In the genomic region with DNA sequence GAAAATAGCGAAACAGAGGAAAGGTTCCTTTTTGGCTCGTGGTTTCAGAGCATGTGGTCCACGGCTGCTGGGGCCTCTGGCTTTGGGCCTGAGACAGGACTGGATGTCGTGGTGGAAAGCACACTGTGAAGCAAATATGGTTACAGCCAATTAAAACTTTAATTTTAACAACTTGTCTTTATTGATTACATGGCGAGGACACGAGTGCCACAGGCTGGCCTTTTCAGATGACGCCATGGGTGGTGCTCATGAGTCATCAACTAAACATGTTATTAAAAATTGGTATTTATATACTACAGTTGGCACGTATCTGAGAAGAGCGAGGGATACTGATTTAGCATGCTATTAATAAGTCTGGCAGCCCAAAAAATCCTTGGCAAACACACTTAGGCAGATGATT, we compare ENCODE assay signal across 19 mouse cellular contexts. TPM values are rescaled to one million over a fixed set of nuclear protein-coding genes. Genes with fewer than 3 reads are reported as not detected.
A peak's percentile ranks its signal among the peaks of the same experiment; 100 is the strongest.
DNase-seq lines count a peak whose midpoint lies in the region; ATAC-seq and TF ChIP-seq lines count a peak whose summit lies in the region.
"Had no signal": no experiment of that assay in that cellular context is flagged by ENCODE, and none has a peak within 500 bp of the region (broad histone marks: within the 10 kb centered on the region; RNA-seq: fewer than 3 reads in every experiment).

No protein-coding gene starts in this region.

- no peaks in the 10 kb centered on the region for H3K9me3 ChIP-seq in midbrain, embryonic 11.5 days (ENCODE audit: control insufficient read depth, low read length)
- no peaks in the 10 kb centered on the region for H3K9me3 ChIP-seq in midbrain, embryonic 14.5 days (ENCODE audit: control insufficient read depth, low read length)
- no peaks in the 10 kb centered on the region for H3K9me3 ChIP-seq in intestine, embryonic 15.5 days
- H3K9me3 ChIP-seq: limb, embryonic 12.5 days; liver, embryonic 13.5 days; midbrain, embryonic 15.5 days; stomach, embryonic 15.5 days had no signal

- DNase-seq in heart, adult 11 months, result peak; percentile 87
- DNase-seq in heart, adult 2 months, result no peak
- DNase-seq in midbrain, embryonic 11.5 days (ENCODE audit: low spot score, missing footprints), result peak; percentile 68
- DNase-seq in midbrain, embryonic 14.5 days, result no peak
- peak; percentile 66 for DNase-seq in cerebellum, adult 8-10 months
- no peak for DNase-seq in natural killer cell, adult 2 months (ENCODE audit: low spot score in 2 of 2)
- DNase-seq: adrenal gland, postnatal 36 days; kidney, adult 2 months; kidney, postnatal 14 days; liver, embryonic 13.5 days; right cerebral cortex, postnatal 14 days had no signal

- no peaks in the 10 kb centered on the region for H3K27me3 ChIP-seq in heart, adult 2 months (ENCODE audit: control insufficient read depth, insufficient read depth, low read length)
- peaks cover under 1% of the 10 kb centered on the region for H3K27me3 ChIP-seq in midbrain, embryonic 11.5 days (ENCODE audit: control insufficient read depth, insufficient read depth, low read length)
- H3K27me3 ChIP-seq in midbrain, embryonic 14.5 days (ENCODE audit: control insufficient read depth, insufficient read depth, low read length), result peaks cover 12% of the 10 kb centered on the region
- H3K27me3 ChIP-seq in intestine, embryonic 15.5 days (replicated peaks), result 0 out of 2 replicates have a peak, but pooled peaks cover 3% of the 10 kb centered on the region

- no peaks in the 10 kb centered on the region for H3K79me2 ChIP-seq in heart, adult 2 months (replicated peaks; ENCODE audit: control insufficient read depth, insufficient read depth, low read length)

- no peak overlapping the region for H3K27ac ChIP-seq in heart, adult 2 months
- no peak overlapping the region for H3K27ac ChIP-seq in midbrain, embryonic 11.5 days (ENCODE audit: low read depth, low read length)
- H3K27ac ChIP-seq in midbrain, embryonic 14.5 days (replicated peaks; ENCODE audit: low read depth, low read length), result no peak overlapping the region
- H3K27ac ChIP-seq in intestine, embryonic 15.5 days, result no peak overlapping the region
- H3K27ac ChIP-seq: limb, embryonic 12.5 days; liver, embryonic 13.5 days; midbrain, embryonic 15.5 days; stomach, embryonic 15.5 days had no signal

- TF ChIP-seq POLR2A in heart, adult 2 months (IDR thresholded peaks at IDR 0.05; ENCODE audit: insufficient read depth, low read depth, low read length), result no peak

- WGBS in heart, adult 2 months, result 55% methylated on average over 9 of the region's 9 CpGs
- 89% methylated on average over 9 of the region's 9 CpGs for WGBS in midbrain, embryonic 11.5 days
- WGBS in midbrain, embryonic 14.5 days, result 88% methylated on average over 9 of the region's 9 CpGs
- 75% methylated on average over 9 of the region's 9 CpGs for WGBS in intestine, embryonic 15.5 days

- no peak overlapping the region for H3K9ac ChIP-seq in heart, adult 2 months (ENCODE audit: low read depth, low read length)
- no peak overlapping the region for H3K9ac ChIP-seq in midbrain, embryonic 11.5 days (ENCODE audit: low read length)
- no peak overlapping the region for H3K9ac ChIP-seq in midbrain, embryonic 14.5 days (replicated peaks; ENCODE audit: low read length)
- no peak overlapping the region for H3K9ac ChIP-seq in intestine, embryonic 15.5 days
- H3K9ac ChIP-seq: heart, embryonic 12.5 days; limb, embryonic 12.5 days; liver, embryonic 13.5 days; midbrain, embryonic 15.5 days; stomach, embryonic 15.5 days had no signal

- ATAC-seq in midbrain, embryonic 11.5 days (ENCODE audit: low FRiP score), result no peak
- no peak for ATAC-seq in midbrain, embryonic 14.5 days (ENCODE audit: low FRiP score, low TSS enrichment)
- no peak for ATAC-seq in intestine, embryonic 15.5 days
- ATAC-seq: midbrain, embryonic 15.5 days had no signal

- H3K4me3 ChIP-seq in heart, adult 2 months, result no peak overlapping the region
- H3K4me3 ChIP-seq in midbrain, embryonic 11.5 days (ENCODE audit: low read depth, low read length), result no peak overlapping the region
- H3K4me3 ChIP-seq in midbrain, embryonic 14.5 days (replicated peaks; ENCODE audit: low read depth, low read length), result no peak overlapping the region
- H3K4me3 ChIP-seq in intestine, embryonic 15.5 days (replicated peaks), result no peak overlapping the region
- H3K4me3 ChIP-seq: heart, embryonic 12.5 days; limb, embryonic 12.5 days; liver, embryonic 13.5 days; midbrain, embryonic 15.5 days; stomach, embryonic 15.5 days had no signal

- no peaks in the 10 kb centered on the region for H3K36me3 ChIP-seq in heart, adult 2 months (ENCODE audit: control insufficient read depth, insufficient read depth, low read length)
- H3K36me3 ChIP-seq in midbrain, embryonic 11.5 days (ENCODE audit: control insufficient read depth, insufficient read depth, low read length), result no peaks in the 10 kb centered on the region
- no peaks in the 10 kb centered on the region for H3K36me3 ChIP-seq in midbrain, embryonic 14.5 days (ENCODE audit: control insufficient read depth, insufficient read depth, low read length)
- H3K36me3 ChIP-seq in intestine, embryonic 15.5 days, result no peaks in the 10 kb centered on the region
- H3K36me3 ChIP-seq: heart, embryonic 12.5 days; limb, embryonic 12.5 days; liver, embryonic 13.5 days; midbrain, embryonic 15.5 days; stomach, embryonic 15.5 days had no signal

- intact Hi-C loops in heart, adult 2 months (cut with DNase I), result no loop called here

- peaks cover 1% of the 10 kb centered on the region for H3K4me1 ChIP-seq in heart, adult 2 months (ENCODE audit: control insufficient read depth, insufficient read depth, low read length)
- H3K4me1 ChIP-seq in midbrain, embryonic 11.5 days (ENCODE audit: control insufficient read depth, insufficient read depth, low read length), result no peaks in the 10 kb centered on the region
- no peaks in the 10 kb centered on the region for H3K4me1 ChIP-seq in midbrain, embryonic 14.5 days (ENCODE audit: control insufficient read depth, insufficient read depth, low read length)
- H3K4me1 ChIP-seq in intestine, embryonic 15.5 days (replicated peaks), result no peaks in the 10 kb centered on the region
- H3K4me1 ChIP-seq: heart, embryonic 12.5 days; limb, embryonic 12.5 days; liver, embryonic 13.5 days; midbrain, embryonic 15.5 days; stomach, embryonic 15.5 days had no signal

- H3K4me2 ChIP-seq in midbrain, embryonic 11.5 days, result no peak overlapping the region
- H3K4me2 ChIP-seq in midbrain, embryonic 14.5 days (ENCODE audit: low read length), result no peak overlapping the region
- no peak overlapping the region for H3K4me2 ChIP-seq in intestine, embryonic 15.5 days (replicated peaks)
- H3K4me2 ChIP-seq: heart, embryonic 12.5 days; limb, embryonic 12.5 days; liver, embryonic 13.5 days; midbrain, embryonic 15.5 days; stomach, embryonic 15.5 days had no signal

- TF ChIP-seq CTCF in heart, adult 2 months (IDR thresholded peaks at IDR 0.05), result no peak

- no peak for TF ChIP-seq EP300 in heart, adult 2 months (IDR thresholded peaks at IDR 0.05; ENCODE audit: insufficient read depth, low read depth, low read length)

RNA-seq across cellular contexts. Expression of a gene that starts 7.1 kb away (rescaled TPM):
- under 1 TPM in 1 of 2 experiments, not detected in 1; 0.08 TPM for total RNA-seq in heart, adult 2 months (2021)
- polyA plus RNA-seq in heart, adult 2 months (2012; rRNA removed), result 0.04 TPM in 1 of 2 replicates, not detected in the other
- 0.03 and 0.21 TPM in 2 replicates for polyA plus RNA-seq in midbrain, embryonic 11.5 days (2014; fragmentation: Nextera tagmentation; extraction: Ambion mirVana)
- 0.09 TPM in 1 of 2 replicates, not detected in the other for polyA plus RNA-seq in midbrain, embryonic 14.5 days (2014; fragmentation: Nextera tagmentation; extraction: Ambion mirVana)
- 5.8 and 6.1 TPM in 2 replicates for polyA plus RNA-seq in intestine, embryonic 15.5 days (2015; fragmentation: Nextera tagmentation; extraction: Ambion mirVana)
- total RNA-seq: adrenal gland, postnatal 36 days; heart, postnatal 25 days; megakaryocyte progenitor cell, adult 5-6 weeks had no signal
- polyA plus RNA-seq: spleen, adult 2 months had no signal

RNA-seq across cellular contexts. Expression of a gene that starts 41.3 kb away (rescaled TPM):
- 10 to 100 TPM; 25.7 to 34.0 TPM for total RNA-seq in heart, adult 2 months (2021)
- 15.6 and 25.8 TPM in 2 replicates for polyA plus RNA-seq in heart, adult 2 months (2012; rRNA removed)
- 251 and 269 TPM in 2 replicates for polyA plus RNA-seq in midbrain, embryonic 11.5 days (2014; fragmentation: Nextera tagmentation; extraction: Ambion mirVana)
- polyA plus RNA-seq in midbrain, embryonic 14.5 days (2014; fragmentation: Nextera tagmentation; extraction: Ambion mirVana), result 103 and 171 TPM in 2 replicates
- polyA plus RNA-seq in intestine, embryonic 15.5 days (2015; fragmentation: Nextera tagmentation; extraction: Ambion mirVana), result 138 and 157 TPM in 2 replicates

Comparison
In these comparisons a context has a peak if more than half of its experiments do, and no peak if none do; other contexts are left out.
1. DNase-seq: peak in heart, adult 11 months (single experiment), midbrain, embryonic 11.5 days (single experiment) and cerebellum, adult 8-10 months (single experiment); none in heart, adult 2 months (0 of 2), midbrain, embryonic 14.5 days (single experiment) and natural killer cell, adult 2 months (0 of 2).